Mouse (Mus musculus) midbrain, embryonic 14.5 days (tissue): ENCODE data around the gene Prdm16. TPM values are rescaled to one million over a fixed set of nuclear protein-coding genes. Genes with fewer than 3 reads are reported as not detected.

Source experiments
- ATAC-seq: fragments of 200-750 bp; cut with Nextera tagmentation; 2 replicates; pipeline ENCODE4 v1.8.0; 2017; ENCODE audit warnings: moderate number of reproducible peaks, moderate library complexity; ENCODE audit not compliant: low FRiP score, low TSS enrichment
- DNase-seq: peaks from one replicate; pipeline ENCODE4 v3.0.0-alpha.2; 2015
- H3K27ac ChIP-seq: fragments of 300-500 bp; sonication (generic); replicated peaks from 2 replicates; pipeline ENCODE4 v1.5.1; 2014; ENCODE audit warnings: mild to moderate bottlenecking, low read depth, low read length, moderate library complexity
- H3K27me3 ChIP-seq: fragments of 300-500 bp; sonication (generic); 2 replicates; pipeline ENCODE4 v1.6.1; 2014; ENCODE audit warnings: low read length, control low read depth, mixed read lengths; ENCODE audit not compliant: control insufficient read depth, insufficient read depth
- H3K36me3 ChIP-seq: fragments of 300-500 bp; sonication (generic); 2 replicates; pipeline ENCODE4 v1.6.1; 2014; ENCODE audit warnings: low read length, control low read depth; ENCODE audit not compliant: control insufficient read depth, insufficient read depth
- H3K4me1 ChIP-seq: fragments of 300-500 bp; sonication (generic); 2 replicates; pipeline ENCODE4 v1.6.1; 2014; ENCODE audit warnings: mild to moderate bottlenecking, antibody characterized with exemption, low read length, control low read depth; ENCODE audit not compliant: control insufficient read depth, insufficient read depth
- H3K4me2 ChIP-seq: fragments of 300-500 bp; sonication (generic); 2 replicates; pipeline ENCODE4 v1.6.1; 2014; ENCODE audit warnings: mild to moderate bottlenecking, low read length, moderate library complexity
- H3K4me3 ChIP-seq: fragments of 300-500 bp; sonication (generic); replicated peaks from 2 replicates; pipeline ENCODE4 v1.5.1; 2014; ENCODE audit warnings: low read depth, low read length
- H3K9ac ChIP-seq: fragments of 300-500 bp; sonication (generic); replicated peaks from 2 replicates; pipeline ENCODE4 v1.6.1; 2014; ENCODE audit warnings: mild to moderate bottlenecking, low read length, moderate library complexity
- H3K9me3 ChIP-seq: fragments of 300-500 bp; sonication (generic); 2 replicates; pipeline ENCODE4 v1.6.1; 2016; ENCODE audit warnings: low read length, control low read depth, mixed read lengths; ENCODE audit not compliant: control insufficient read depth
- WGBS: fragments of 180-500 bp; shearing (Covaris S2); extraction: QIAGEN DNeasy Blood & Tissue Kit; methylation state at CpG from one replicate; pipeline ENCODE4 v1.1.7; 2014; 5-methylcytosine and 5-hydroxymethylcytosine counted together
- polyA plus RNA-seq: library from polyadenylated mRNA; unstranded; fragments of >200 nt; fragmentation: Nextera tagmentation; extraction: Ambion mirVana; gene quantifications from 2 replicates; pipeline ENCODE4 v1.2.1, GENCODE M21; 2014

Prdm16 gene
- polyA plus RNA-seq, 1 experiment from 2014 or later = 10.1 TPM

- WGBS = 88% methylated on average over 9 of the region's 9 CpGs
- ATAC-seq = no peak
- Histone ChIP-seq H3K4me1 (0 out of 2 replicates have a peak, but pooled peaks cover 2% of the 10 kb centered on the region), H3K4me2 (no peak overlapping the region), H3K4me3 (no peak overlapping the region), H3K27me3 (no peaks in the 10 kb centered on the region), H3K9ac (no peak overlapping the region), H3K36me3 (no peaks in the 10 kb centered on the region), H3K27ac (no peak overlapping the region), H3K9me3 (no peaks in the 10 kb centered on the region)
- no peak for DNase-seq
Observed at GRCm38 (mm10) chr4:154359762-154360300, 276.8 kb downstream of the Prdm16 start.

GRCm38 (mm10) chr4:154358816-154359215, 277.9 kb downstream of the Prdm16 start:
- no peaks in the 10 kb centered on the region for H3K9me3 ChIP-seq
- H3K4me2 ChIP-seq = no peak overlapping the region
- WGBS = 38% methylated on average over 11 of the region's 11 CpGs
- no peak overlapping the region for H3K9ac ChIP-seq
- H3K4me1 ChIP-seq = 0 out of 2 replicates have a peak, but pooled peaks cover 2% of the 10 kb centered on the region
- DNase-seq (peak; percentile 13), ATAC-seq (no peak)
- H3K27me3 ChIP-seq = no peaks in the 10 kb centered on the region
- no peak overlapping the region for H3K4me3 ChIP-seq
- no peaks in the 10 kb centered on the region for H3K36me3 ChIP-seq
- H3K27ac ChIP-seq = no peak overlapping the region

GRCm38 (mm10) chr4:154358370-154358769, 278.3 kb downstream of the Prdm16 start:
- no peak overlapping the region for H3K4me3 ChIP-seq
- whole genome bisulfite sequencing = 66% methylated on average over 5 of the region's 5 CpGs
- DNase-seq (peak; percentile 32), ATAC-seq (no peak)
- H3K9me3 ChIP-seq = no peaks in the 10 kb centered on the region
- H3K4me2 ChIP-seq = no peak overlapping the region
- no peaks in the 10 kb centered on the region for H3K36me3 ChIP-seq
- no peaks in the 10 kb centered on the region for H3K27me3 ChIP-seq
- H3K4me1 ChIP-seq = 0 out of 2 replicates have a peak, but pooled peaks cover 2% of the 10 kb centered on the region
- no peak overlapping the region for H3K27ac ChIP-seq
- no peak overlapping the region for H3K9ac ChIP-seq

GRCm38 (mm10) chr4:154355408-154355807, 281.3 kb downstream of the Prdm16 start:
- WGBS = 94% methylated on average over 5 of the region's 5 CpGs
- no peak overlapping the region for H3K9ac ChIP-seq
- no peak overlapping the region for H3K4me2 ChIP-seq
- no peak overlapping the region for H3K4me3 ChIP-seq
- H3K9me3 ChIP-seq = no peaks in the 10 kb centered on the region
- ATAC-seq (no peak), DNase-seq (no peak)
- no peaks in the 10 kb centered on the region for H3K27me3 ChIP-seq
- H3K4me1 ChIP-seq = 0 out of 2 replicates have a peak, but pooled peaks cover 6% of the 10 kb centered on the region
- H3K36me3 ChIP-seq = no peaks in the 10 kb centered on the region
- no peak overlapping the region for H3K27ac ChIP-seq

- no peaks in the 10 kb centered on the region for H3K36me3 ChIP-seq
- H3K4me1 ChIP-seq = 0 out of 2 replicates have a peak, but pooled peaks cover 4% of the 10 kb centered on the region
- no peaks in the 10 kb centered on the region for H3K9me3 ChIP-seq
- H3K27me3 ChIP-seq = no peaks in the 10 kb centered on the region
- H3K27ac ChIP-seq = no peak overlapping the region
- H3K4me3 ChIP-seq = no peak overlapping the region
- DNase-seq (peak; percentile 34), ATAC-seq (no peak)
- no peak overlapping the region for H3K9ac ChIP-seq
- H3K4me2 ChIP-seq = no peak overlapping the region
- whole genome bisulfite sequencing = 51% methylated on average over 13 of the region's 13 CpGs
Observed at GRCm38 (mm10) chr4:154352246-154352645, 284.4 kb downstream of the Prdm16 start.

DNA sequence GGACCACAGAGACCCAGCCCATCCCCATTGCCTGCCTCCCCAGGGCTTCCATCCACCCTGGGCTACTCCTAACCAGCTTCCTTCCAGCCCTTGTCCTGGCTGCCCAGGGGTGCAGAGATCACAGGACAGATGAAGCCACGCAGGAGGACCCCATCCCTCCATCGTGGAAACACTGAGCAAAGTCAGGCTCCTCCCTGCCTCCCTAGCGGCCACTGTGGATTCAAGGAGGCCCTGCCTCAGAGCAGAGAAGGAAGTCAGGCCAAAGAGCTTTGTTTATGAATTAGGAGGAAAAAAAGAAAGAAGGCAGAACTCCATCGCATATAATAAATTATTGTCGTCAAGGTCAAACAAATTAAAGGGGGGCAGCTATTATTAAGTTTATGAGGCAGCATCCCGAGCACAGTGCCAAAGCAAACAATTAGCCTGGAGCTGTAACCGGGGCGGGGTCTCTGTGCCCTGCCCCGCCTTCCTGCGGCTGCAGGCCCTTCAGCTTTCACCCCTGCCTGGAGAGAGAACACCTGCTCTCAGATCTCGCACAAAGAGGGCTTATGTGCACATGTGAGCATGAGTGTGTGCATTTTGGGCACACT, 288.4 kb downstream of the Prdm16 start:
- Histone ChIP-seq H3K27me3 (no peaks in the 10 kb centered on the region), H3K4me3 (no peak overlapping the region), H3K4me1 (0 out of 2 replicates have a peak, but pooled peaks cover 8% of the 10 kb centered on the region), H3K36me3 (no peaks in the 10 kb centered on the region), H3K27ac (no peak overlapping the region), H3K4me2 (no peak overlapping the region), H3K9me3 (no peaks in the 10 kb centered on the region), H3K9ac (no peak overlapping the region)
- DNase-seq (no peak), ATAC-seq (no peak)
- 63% methylated on average over 11 of the region's 11 CpGs for WGBS

GRCm38 (mm10) chr4:154346731-154347522, 289.7 kb downstream of the Prdm16 start:
- Histone ChIP-seq H3K4me2 (no peak overlapping the region), H3K27ac (no peak overlapping the region), H3K4me1 (0 out of 2 replicates have a peak, but pooled peaks cover 5% of the 10 kb centered on the region), H3K9ac (no peak overlapping the region), H3K4me3 (no peak overlapping the region), H3K27me3 (no peaks in the 10 kb centered on the region), H3K9me3 (no peaks in the 10 kb centered on the region), H3K36me3 (no peaks in the 10 kb centered on the region)
- ATAC-seq (no peak; the same call in 1 of the 2 replicates), DNase-seq (peak; percentile 61)
- 22% methylated on average over 19 of the region's 19 CpGs for WGBS

DNA sequence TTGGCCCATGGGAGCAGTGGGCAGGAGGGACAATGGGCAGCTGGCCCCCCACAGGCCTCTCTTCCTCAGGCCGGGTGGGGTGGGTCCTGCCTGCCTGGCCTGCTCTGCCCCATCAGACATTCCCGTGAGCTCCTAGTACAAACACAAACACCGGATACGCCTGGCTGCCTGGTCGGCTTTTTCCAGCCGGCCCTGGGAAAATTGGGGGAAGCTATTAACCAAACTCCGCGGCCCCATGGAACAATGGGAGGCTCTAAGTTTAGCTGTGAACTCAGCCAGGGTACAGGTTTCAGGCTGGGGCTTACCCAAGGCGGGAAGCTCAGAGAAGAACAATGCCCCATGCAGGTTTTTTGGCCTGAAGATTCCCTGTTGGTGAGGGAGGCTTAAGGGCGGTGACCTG, 300.0 kb downstream of the Prdm16 start:
- no peaks in the 10 kb centered on the region for H3K9me3 ChIP-seq
- H3K27ac ChIP-seq = no peak overlapping the region
- no peaks in the 10 kb centered on the region for H3K36me3 ChIP-seq
- no peak overlapping the region for H3K9ac ChIP-seq
- no peak overlapping the region for H3K4me2 ChIP-seq
- no peak for ATAC-seq
- WGBS = 9% methylated on average over 10 of the region's 10 CpGs
- H3K4me3 ChIP-seq = no peak overlapping the region
- DNase-seq = peak; percentile 40
- no peaks in the 10 kb centered on the region for H3K27me3 ChIP-seq
- H3K4me1 ChIP-seq = peaks cover 20% of the 10 kb centered on the region
